Mouse (Mus musculus): ENCODE measurements around the gene Stambpl1. TPM values are rescaled to one million over a fixed set of nuclear protein-coding genes. Genes with fewer than 3 reads are reported as not detected.
A peak's percentile ranks its signal among the peaks of the same experiment; 100 is the strongest.

The Stambpl1 gene
- total and polyA plus RNA-seq, 3 experiments, result not detected

- H3K36me3 ChIP-seq (ENCODE audit: control insufficient read depth in 1 of 2, insufficient read depth in 2 of 2, low read length in 2 of 2), result no peaks in the 10 kb centered on the region
- H3K9ac ChIP-seq (ENCODE audit: control insufficient read depth, low read depth, low read length, poor library complexity, severe bottlenecking), result no peak overlapping the region
- DNase-seq (ENCODE audit: low read depth, low spot score), result peak; percentile 9
- no peak for TF ChIP-seq MAFK (IDR thresholded peaks at IDR 0.05; ENCODE audit: borderline replicate concordance, low read depth, low read length)
- no peak for TF ChIP-seq USF1 (IDR thresholded peaks at IDR 0.05; ENCODE audit: low read depth, low read length)
- no peak for TF ChIP-seq BHLHE40 (IDR thresholded peaks at IDR 0.05; ENCODE audit: borderline replicate concordance, low read depth, low read length)
- TF ChIP-seq RCOR1 (IDR thresholded peaks at IDR 0.05; ENCODE audit: low read depth, low read length), result no peak
- TF ChIP-seq SMC3 (IDR thresholded peaks at IDR 0.05; ENCODE audit: low read depth, low read length), result no peak
- TF ChIP-seq KAT2A (conservative IDR thresholded peaks at IDR 0.05; ENCODE audit: low read depth, low read length), result no peak
- no peak for TF ChIP-seq GATA1 (IDR thresholded peaks at IDR 0.05; ENCODE audit: low read depth, low read length)
- no peak for TF ChIP-seq TAL1 (IDR thresholded peaks at IDR 0.05; ENCODE audit: low read length)
- no peak for TF ChIP-seq ZKSCAN1 (IDR thresholded peaks at IDR 0.05; ENCODE audit: low read depth, low read length)
- TF ChIP-seq MAZ (IDR thresholded peaks at IDR 0.05; ENCODE audit: low read depth, low read length), result no peak
- TF ChIP-seq USF2 (IDR thresholded peaks at IDR 0.05; ENCODE audit: borderline replicate concordance in 1 of 2, insufficient read depth in 1 of 2, low read depth in 1 of 2, low read length in 2 of 2), result no peak
- no peak for TF ChIP-seq MEF2A (IDR thresholded peaks at IDR 0.05; ENCODE audit: extremely low read depth, insufficient replicate concordance, low read depth, low read length, poor library complexity, severe bottlenecking)
- no peaks in the 10 kb centered on the region for H3K79me2 ChIP-seq (ENCODE audit: control insufficient read depth, insufficient read depth, low read length, poor library complexity)
- no peaks in the 10 kb centered on the region for H3K9me3 ChIP-seq (replicated peaks; ENCODE audit: insufficient read depth, low read length)
- H3K4me3 ChIP-seq (ENCODE audit: control insufficient read depth in 1 of 2, insufficient read depth in 1 of 2, low read depth in 2 of 2, low read length in 2 of 2), result no peak overlapping the region
- no peaks in the 10 kb centered on the region for H3K4me1 ChIP-seq (ENCODE audit: control insufficient read depth in 1 of 2, insufficient read depth in 2 of 2, low read length in 2 of 2)
- H3K27me3 ChIP-seq (ENCODE audit: control insufficient read depth in 1 of 2, insufficient read depth in 2 of 2, low read length in 2 of 2), result no peaks in the 10 kb centered on the region; a peak in 2 of 4 replicates
- H3K27ac ChIP-seq (ENCODE audit: control insufficient read depth, low read depth, low read length), result no peak overlapping the region
Measured at GRCm38 (mm10) chr19:34180316-34180715, 11.7 kb upstream of the Stambpl1 start.

- Histone ChIP-seq H3K4me1 (ENCODE audit: control insufficient read depth in 1 of 2, insufficient read depth in 2 of 2, low read length in 2 of 2) (no peaks in the 10 kb centered on the region), H3K79me2 (ENCODE audit: control insufficient read depth, insufficient read depth, low read length, poor library complexity) (no peaks in the 10 kb centered on the region), H3K4me3 (ENCODE audit: control insufficient read depth in 1 of 2, insufficient read depth in 1 of 2, low read depth in 2 of 2, low read length in 2 of 2) (no peak overlapping the region), H3K36me3 (ENCODE audit: control insufficient read depth in 1 of 2, insufficient read depth in 2 of 2, low read length in 2 of 2) (no peaks in the 10 kb centered on the region), H3K27ac (ENCODE audit: control insufficient read depth, low read depth, low read length) (no peak overlapping the region), H3K9me3 (replicated peaks; ENCODE audit: insufficient read depth, low read length) (no peaks in the 10 kb centered on the region), H3K9ac (ENCODE audit: control insufficient read depth, low read depth, low read length, poor library complexity, severe bottlenecking) (no peak overlapping the region), H3K27me3 (ENCODE audit: control insufficient read depth in 1 of 2, insufficient read depth in 2 of 2, low read length in 2 of 2) (no peaks in the 10 kb centered on the region; a peak in 2 of 4 replicates)
- TF ChIP-seq ZNF384 (IDR thresholded peaks at IDR 0.05; ENCODE audit: low read depth, low read length) (no peak), ELF1 (IDR thresholded peaks at IDR 0.05; ENCODE audit: low read depth, low read length) (no peak), GABPA (IDR thresholded peaks at IDR 0.05; ENCODE audit: low read depth, low read length) (no peak), GATA1 (IDR thresholded peaks at IDR 0.05; ENCODE audit: low read depth, low read length) (no peak), MAZ (IDR thresholded peaks at IDR 0.05; ENCODE audit: low read depth, low read length) (no peak), JUND (IDR thresholded peaks at IDR 0.05; ENCODE audit: low read depth, low read length) (no peak), USF1 (IDR thresholded peaks at IDR 0.05; ENCODE audit: low read depth, low read length) (no peak), TCF12 (IDR thresholded peaks at IDR 0.05; ENCODE audit: low read depth, low read length) (no peak)
- DNase-seq (ENCODE audit: low read depth, low spot score), result no peak
Measured at GRCm38 (mm10) chr19:34181234-34181633, 10.8 kb upstream of the Stambpl1 start.
